Mouse (Mus musculus) intestine, postnatal 0 days (tissue): ENCODE measurements at regions not wholly inside any gene's neighbourhood (a gene's known extent, or its start where the extent isn't known, plus 50 kb on each side); places are given as distances from the start of the nearest gene placed in this dataset.

Experiments used
- ATAC-seq: fragments of 200-750 bp; cut with Nextera tagmentation; 2 replicates; pipeline ENCODE4 v1.8.0; 2017; ENCODE audit warnings: mild to moderate bottlenecking, moderate TSS enrichment, moderate library complexity
- H3K27ac ChIP-seq: fragments of 300-500 bp; sonication (generic); 2 replicates; pipeline ENCODE4 v1.5.1; 2014; ENCODE audit warnings: mild to moderate bottlenecking, low read depth, low read length, moderate library complexity
- H3K27me3 ChIP-seq: fragments of 300-500 bp; sonication (generic); replicated peaks from 2 replicates; pipeline ENCODE4 v1.6.1; 2014; ENCODE audit warnings: low read length, mixed read lengths; ENCODE audit not compliant: control insufficient read depth, insufficient read depth
- H3K36me3 ChIP-seq: fragments of 300-500 bp; sonication (generic); 2 replicates; pipeline ENCODE4 v1.6.1; 2014; ENCODE audit warnings: mild to moderate bottlenecking, moderate library complexity; ENCODE audit not compliant: control insufficient read depth, insufficient read depth
- H3K4me1 ChIP-seq: fragments of 300-500 bp; sonication (generic); replicated peaks from 2 replicates; pipeline ENCODE4 v1.6.1; 2014; ENCODE audit warnings: antibody characterized with exemption, low read length, mixed read lengths; ENCODE audit not compliant: control insufficient read depth, insufficient read depth
- H3K4me2 ChIP-seq: fragments of 300-500 bp; sonication (generic); replicated peaks from 2 replicates; pipeline ENCODE4 v1.6.1; 2014; ENCODE audit warnings: low read depth, mild to moderate bottlenecking, moderate library complexity
- H3K4me3 ChIP-seq: fragments of 300-500 bp; sonication (generic); 2 replicates; pipeline ENCODE4 v1.5.1; 2014; ENCODE audit warnings: low read depth, low read length
- H3K9ac ChIP-seq: fragments of 300-500 bp; sonication (generic); 2 replicates; pipeline ENCODE4 v1.6.1; 2014; ENCODE audit warnings: mild to moderate bottlenecking, low read depth, low read length
- H3K9me3 ChIP-seq: fragments of 300-500 bp; sonication (generic); 2 replicates; pipeline ENCODE4 v1.6.1; 2016; ENCODE audit warnings: mixed run types; ENCODE audit not compliant: control insufficient read depth
- CTCF ChIP-seq: sonication (generic); IDR thresholded peaks from 2 replicates; pipeline ENCODE4 v1.5.1; 2016; ENCODE audit warnings: low read depth, mild to moderate bottlenecking, control low read depth, antibody characterized with exemption, moderate library complexity
- WGBS: fragments of 180-500 bp; shearing (Covaris S2); extraction: QIAGEN DNeasy Blood & Tissue Kit; methylation state at CpG from one replicate; pipeline ENCODE4 v1.1.7; 2014; 5-methylcytosine and 5-hydroxymethylcytosine counted together

DNA sequence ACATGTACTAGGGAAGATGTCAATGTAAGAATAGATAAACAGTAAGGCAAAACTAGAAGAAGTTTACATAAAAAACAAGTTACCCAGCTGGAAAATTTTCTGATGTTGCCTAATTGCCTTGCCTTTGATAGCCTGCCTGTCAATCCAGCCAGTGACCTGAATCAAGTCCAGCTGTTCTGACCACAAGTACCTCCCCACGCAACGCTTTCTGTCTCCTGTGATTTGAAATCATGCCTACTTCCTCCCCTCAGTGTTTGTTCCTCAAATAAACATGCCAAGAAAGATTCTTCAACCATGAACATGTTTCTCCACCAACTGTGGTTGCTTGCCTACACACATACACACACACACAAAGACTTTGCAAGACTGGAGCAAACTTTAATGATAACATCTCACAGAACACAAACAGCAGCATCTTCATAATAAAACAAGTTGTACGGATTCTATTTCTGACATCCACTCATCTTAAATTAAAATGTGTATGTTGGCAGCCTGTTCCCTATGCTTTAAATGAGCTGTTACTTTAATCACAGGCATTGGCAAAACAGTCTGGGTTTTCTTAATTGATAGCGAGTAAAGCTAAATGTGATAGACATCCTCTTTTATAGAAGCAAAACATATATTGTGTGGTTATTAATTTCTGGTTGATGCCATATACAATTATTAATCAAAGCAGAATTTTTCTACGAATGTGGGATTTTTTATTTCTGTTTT, 312.0 kb upstream of the Zc3h15 start:
- 61% methylated on average over 5 of the region's 5 CpGs for WGBS
- no peaks in the 10 kb centered on the region for H3K4me1 ChIP-seq
- H3K4me3 ChIP-seq = no peak overlapping the region
- no peak for TF ChIP-seq CTCF
- no peaks in the 10 kb centered on the region for H3K27me3 ChIP-seq
- H3K27ac ChIP-seq = no peak overlapping the region
- H3K36me3 ChIP-seq = no peaks in the 10 kb centered on the region
- H3K4me2 ChIP-seq = no peak overlapping the region
- no peak for ATAC-seq
- H3K9ac ChIP-seq = no peak overlapping the region
- no peaks in the 10 kb centered on the region for H3K9me3 ChIP-seq

DNA sequence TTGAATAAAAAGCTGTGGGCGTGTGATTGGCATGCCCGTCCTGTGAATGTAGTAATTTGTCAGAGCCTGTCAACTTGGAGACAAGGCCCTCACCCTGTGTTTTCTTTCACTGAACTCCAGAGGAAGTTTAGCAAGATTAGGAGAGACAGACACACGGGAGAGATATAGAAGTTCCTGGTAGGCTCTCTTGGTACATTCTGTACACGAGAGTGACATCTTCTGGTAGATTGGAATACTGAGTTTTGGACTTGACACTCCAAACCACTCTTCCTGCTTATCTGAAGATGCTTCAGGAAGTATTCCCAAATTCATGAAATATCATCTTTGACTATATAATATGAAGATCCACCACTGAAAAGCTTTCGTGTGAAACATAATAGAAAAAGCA, 311.5 kb upstream of the Zc3h15 start:
- H3K36me3 ChIP-seq = no peaks in the 10 kb centered on the region
- no peak overlapping the region for H3K27ac ChIP-seq
- no peaks in the 10 kb centered on the region for H3K27me3 ChIP-seq
- 26% methylated on average over 5 of the region's 5 CpGs for WGBS
- H3K4me2 ChIP-seq = no peak overlapping the region
- H3K4me1 ChIP-seq = no peaks in the 10 kb centered on the region
- no peak for ATAC-seq
- no peak overlapping the region for H3K4me3 ChIP-seq
- no peaks in the 10 kb centered on the region for H3K9me3 ChIP-seq
- H3K9ac ChIP-seq = no peak overlapping the region
- peak; percentile 73 for TF ChIP-seq CTCF

DNA sequence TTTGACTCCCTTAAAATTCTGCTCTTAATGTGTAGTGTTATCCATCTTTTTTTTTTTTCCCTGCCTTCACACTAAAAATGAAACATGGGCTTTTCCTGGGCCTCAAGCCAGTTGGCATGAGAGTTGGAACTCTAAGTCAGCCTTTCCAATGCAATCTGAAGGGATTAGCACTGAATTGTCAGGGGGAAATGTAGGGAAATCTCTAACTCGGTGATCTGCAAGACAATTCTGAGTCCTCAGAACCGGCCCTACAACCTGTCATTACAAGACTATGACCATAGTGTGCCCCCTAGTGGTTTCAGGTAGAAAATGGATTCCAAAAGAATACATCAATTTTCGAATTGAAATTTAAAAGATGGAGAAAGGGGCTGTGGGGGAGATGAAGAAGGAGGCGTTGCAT, 306.9 kb upstream of the Zc3h15 start:
- Histone ChIP-seq H3K27ac (no peak overlapping the region), H3K9ac (no peak overlapping the region), H3K36me3 (no peaks in the 10 kb centered on the region), H3K27me3 (no peaks in the 10 kb centered on the region), H3K4me1 (no peaks in the 10 kb centered on the region), H3K9me3 (no peaks in the 10 kb centered on the region), H3K4me2 (no peak overlapping the region), H3K4me3 (no peak overlapping the region)
- no peak for ATAC-seq
- peak; percentile 67 for TF ChIP-seq CTCF
- 22% methylated on average over 4 of the region's 4 CpGs for WGBS

DNA sequence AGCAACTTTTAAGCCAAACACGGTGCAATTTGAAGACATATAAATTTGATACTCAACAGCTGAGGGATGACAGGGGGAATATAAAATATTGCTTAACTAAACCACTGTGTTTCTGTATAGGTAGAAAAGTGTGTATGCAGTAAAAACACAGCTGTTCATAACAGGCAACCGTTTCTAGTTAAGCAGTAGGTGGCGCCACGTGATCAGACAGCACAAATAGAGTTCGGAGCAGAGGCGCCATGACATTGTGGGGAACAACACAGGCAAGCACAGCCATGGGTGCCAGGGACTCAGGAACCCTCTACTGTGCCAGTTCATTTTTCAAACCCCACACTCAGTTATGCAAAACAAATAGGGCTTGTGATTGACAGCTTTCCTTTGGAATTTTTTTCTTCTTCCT, 304.1 kb upstream of the Zc3h15 start:
- Histone ChIP-seq H3K36me3 (no peaks in the 10 kb centered on the region), H3K9ac (no peak overlapping the region), H3K9me3 (no peaks in the 10 kb centered on the region), H3K4me3 (no peak overlapping the region), H3K27me3 (no peaks in the 10 kb centered on the region), H3K27ac (no peak overlapping the region), H3K4me1 (no peaks in the 10 kb centered on the region), H3K4me2 (no peak overlapping the region)
- 87% methylated on average over 6 of the region's 6 CpGs for WGBS
- peak; percentile 21 for TF ChIP-seq CTCF
- no peak for ATAC-seq
